Mouse (Mus musculus) frontal cortex, postnatal 10 days (tissue): ENCODE results near the gene Gmppa.
A peak's percentile ranks its signal among the peaks of the same experiment; 100 is the strongest.

Experiments used
- DNase-seq, 2 experiments: peaks; one replicate each; pipeline ENCODE4 v3.0.0; 2022; ENCODE audit warnings: low spot score in 2 of 2, mixed read lengths in 1 of 2

Gene Gmppa

GRCm38 (mm10) chr1:75487405-75488161 is 51.9 kb downstream of the Gmppa start:
- peak; percentile 51 to 64 for DNase-seq

GRCm38 (mm10) chr1:75490785-75491551 is 55.2 kb downstream of the Gmppa start:
- no peak for DNase-seq

GRCm38 (mm10) chr1:75492579-75493170 is 56.9 kb downstream of the Gmppa start:
- DNase-seq: no peak
